Mouse (Mus musculus) embryonic facial prominence, embryonic 10.5 days (tissue): ENCODE results near the gene Zdhhc13. TPM values are rescaled to one million over a fixed set of nuclear protein-coding genes. Genes with fewer than 3 reads are reported as not detected.
A peak's percentile ranks its signal among the peaks of the same experiment; 100 is the strongest.

Experiments
- DNase-seq: peaks from one replicate; pipeline ENCODE4 v3.0.0-alpha.2; 2017; ENCODE audit warnings: low spot score
- H3K27ac ChIP-seq: fragments of 300-500 bp; sonication (generic); replicated peaks from 2 replicates; pipeline ENCODE4 v1.5.1; 2016; ENCODE audit warnings: mild to moderate bottlenecking
- H3K27me3 ChIP-seq: fragments of 300-500 bp; sonication (generic); replicated peaks from 2 replicates; pipeline ENCODE4 v1.6.1; 2016; ENCODE audit warnings: low read depth, mild to moderate bottlenecking; ENCODE audit not compliant: poor library complexity, severe bottlenecking
- H3K36me3 ChIP-seq: fragments of 300-500 bp; sonication (generic); replicated peaks from 2 replicates; pipeline ENCODE4 v1.6.1; 2016; ENCODE audit warnings: mild to moderate bottlenecking, moderate library complexity
- H3K4me1 ChIP-seq: fragments of 300-500 bp; sonication (generic); 2 replicates; pipeline ENCODE4 v1.6.1; 2016
- H3K4me3 ChIP-seq: fragments of 300-500 bp; sonication (generic); 2 replicates; pipeline ENCODE4 v1.5.1; 2016; ENCODE audit warnings: mild to moderate bottlenecking, moderate library complexity
- H3K9me3 ChIP-seq: fragments of 300-500 bp; sonication (generic); 2 replicates; pipeline ENCODE4 v1.6.1; 2016; ENCODE audit warnings: mild to moderate bottlenecking
- WGBS: fragments of 180-500 bp; shearing (Covaris S2); methylation state at CpG from one replicate; pipeline ENCODE4 v1.1.7; 2016; 5-methylcytosine and 5-hydroxymethylcytosine counted together
- polyA plus RNA-seq: library from polyadenylated mRNA; unstranded; fragments of >200 nt; fragmentation: Nextera tagmentation; extraction: Ambion mirVana; gene quantifications from 2 replicates; pipeline ENCODE4 v1.2.1, GENCODE M21; 2016

Zdhhc13 gene
- polyA plus RNA-seq, 1 experiment from 2014 or later, result 30.5 TPM

DNA sequence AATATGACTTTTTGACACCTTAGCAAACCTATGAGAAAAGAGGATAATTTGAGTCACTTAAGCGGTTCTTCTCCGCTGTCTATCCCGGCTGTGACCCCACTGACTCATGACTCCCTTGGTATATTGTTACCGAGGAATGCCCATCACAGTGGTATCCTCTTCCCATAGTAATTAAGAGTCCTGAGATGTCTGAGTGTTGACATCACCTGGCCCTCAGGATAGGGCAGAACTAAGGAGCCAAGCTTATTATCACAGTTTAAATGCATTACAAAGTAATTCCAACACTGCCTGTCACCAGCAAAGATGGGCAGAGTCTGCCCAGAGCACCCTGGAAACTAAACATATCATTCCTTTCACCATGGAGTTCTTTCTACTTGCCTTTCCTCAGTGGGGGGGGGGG lies 22.8 kb upstream of the Zdhhc13 start:
- H3K9me3 ChIP-seq, result no peaks in the 10 kb centered on the region
- no peaks in the 10 kb centered on the region for H3K27me3 ChIP-seq
- H3K36me3 ChIP-seq, result no peaks in the 10 kb centered on the region
- no peak overlapping the region for H3K27ac ChIP-seq
- 75% methylated on average over 4 of the region's 4 CpGs for WGBS
- H3K4me3 ChIP-seq, result no peak overlapping the region
- H3K4me1 ChIP-seq, result no peaks in the 10 kb centered on the region
- no peak for DNase-seq

DNA sequence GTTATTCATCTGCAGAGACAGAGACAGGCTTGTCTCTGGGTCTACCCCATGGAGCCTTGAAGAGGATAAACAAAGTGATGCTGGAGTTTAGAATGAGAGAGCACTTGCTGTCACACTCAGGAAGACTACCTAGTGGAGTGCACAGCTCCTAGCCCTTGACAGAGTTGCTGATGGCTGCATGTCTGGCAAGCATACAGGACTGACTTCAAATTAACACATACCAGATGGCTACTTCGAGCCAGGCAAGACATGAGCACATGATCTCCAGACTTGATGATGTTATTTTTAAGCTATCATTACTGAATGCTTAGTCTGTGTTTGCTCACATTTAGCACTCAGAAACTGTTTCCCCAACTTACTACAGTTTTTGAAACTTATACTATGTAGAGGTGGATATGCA lies 19.1 kb upstream of the Zdhhc13 start:
- H3K36me3 ChIP-seq, result no peaks in the 10 kb centered on the region

DNA sequence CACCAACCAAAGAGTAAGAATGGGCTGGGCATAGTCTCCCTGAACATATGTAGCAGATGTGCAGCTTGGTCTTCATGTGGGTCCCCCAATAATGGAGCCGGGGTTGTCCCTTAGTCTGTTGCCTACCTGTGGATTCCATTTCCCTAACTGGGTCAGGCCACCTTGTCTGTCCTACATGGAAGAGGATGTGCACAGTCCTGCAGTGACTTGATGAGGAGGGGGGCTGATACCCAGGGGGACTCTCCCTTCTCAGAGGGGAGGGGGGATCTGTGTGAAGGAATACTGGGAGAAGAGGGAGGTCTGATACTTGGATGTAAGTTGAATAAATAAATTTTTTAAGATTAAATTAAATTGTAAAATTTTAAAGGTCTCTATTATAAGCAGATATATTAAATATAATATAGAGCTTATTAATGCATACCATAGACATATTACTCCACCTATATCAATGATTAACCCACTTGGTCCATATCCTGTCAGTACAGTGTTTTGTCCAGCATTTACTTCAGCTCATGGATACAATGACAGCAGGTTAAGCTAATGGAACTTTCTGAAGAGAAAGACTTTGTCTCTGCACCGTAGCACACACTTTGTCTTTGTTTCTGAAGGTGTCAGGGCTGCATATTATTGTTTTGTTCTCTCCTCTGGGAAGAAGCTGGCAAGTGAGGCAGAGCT lies 16.6 kb upstream of the Zdhhc13 start:
- Histone ChIP-seq H3K36me3 (no peaks in the 10 kb centered on the region), H3K4me1 (no peaks in the 10 kb centered on the region), H3K9me3 (no peaks in the 10 kb centered on the region), H3K27ac (no peak overlapping the region), H3K4me3 (no peak overlapping the region), H3K27me3 (no peaks in the 10 kb centered on the region)
- WGBS, result 91% methylated on average over 2 of the region's 2 CpGs
- no peak for DNase-seq

More for the DNA sequence above, 19.1 kb upstream of the Zdhhc13 start:
- 64% methylated on average over 1 of the region's 1 CpGs for WGBS
- Histone ChIP-seq H3K27me3 (no peaks in the 10 kb centered on the region), H3K27ac (no peak overlapping the region), H3K9me3 (no peaks in the 10 kb centered on the region), H3K4me3 (no peak overlapping the region), H3K4me1 (no peaks in the 10 kb centered on the region)
- DNase-seq, result no peak

DNA sequence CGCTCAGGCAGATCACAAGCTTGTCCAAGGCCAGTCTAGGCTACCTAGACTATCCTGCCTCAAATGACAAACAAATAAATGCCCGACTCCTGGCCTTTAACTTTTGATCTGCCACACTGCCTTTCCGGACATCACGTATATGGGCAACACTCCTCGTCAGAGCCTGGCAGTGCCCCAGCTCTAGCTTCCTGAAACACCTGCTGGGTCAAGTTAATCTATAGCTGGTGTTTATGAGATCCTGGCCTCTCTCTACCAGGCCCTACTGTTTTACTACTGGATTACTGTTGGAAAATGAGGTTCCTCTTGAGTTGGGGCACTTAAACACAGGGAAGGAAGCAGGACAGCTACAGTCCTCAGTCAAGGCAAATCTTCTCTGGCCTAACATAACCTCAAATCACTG lies 15.5 kb upstream of the Zdhhc13 start:
- H3K9me3 ChIP-seq, result no peaks in the 10 kb centered on the region
- H3K4me3 ChIP-seq, result no peak overlapping the region
- no peaks in the 10 kb centered on the region for H3K4me1 ChIP-seq
- no peaks in the 10 kb centered on the region for H3K36me3 ChIP-seq
- no peaks in the 10 kb centered on the region for H3K27me3 ChIP-seq
- no peak overlapping the region for H3K27ac ChIP-seq
- DNase-seq, result no peak
- 89% methylated on average over 5 of the region's 5 CpGs for WGBS

DNA sequence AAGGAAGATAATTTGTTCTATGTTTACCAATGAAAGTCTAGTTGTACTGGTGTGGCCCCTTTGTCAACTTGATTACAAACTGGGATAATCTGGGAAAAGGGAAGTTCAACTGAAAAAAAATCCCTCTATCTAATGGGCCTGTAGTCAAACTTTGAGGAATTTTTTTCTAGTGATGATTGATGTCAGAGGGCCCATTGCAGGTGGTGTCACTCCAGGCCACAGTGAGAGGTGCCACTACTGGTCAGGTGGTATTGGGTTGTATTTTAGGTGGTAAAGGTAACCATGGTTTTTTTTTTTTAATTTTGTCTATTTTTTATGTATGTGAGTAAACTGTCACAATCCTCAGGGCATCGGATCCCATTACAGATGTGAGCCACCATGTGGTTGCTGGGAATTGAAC lies 14.2 kb upstream of the Zdhhc13 start:
- H3K4me1 ChIP-seq, result no peaks in the 10 kb centered on the region
- DNase-seq, result no peak
- WGBS, result 92% methylated on average over 1 of the region's 1 CpGs
- H3K36me3 ChIP-seq, result no peaks in the 10 kb centered on the region
- H3K4me3 ChIP-seq, result no peak overlapping the region
- no peak overlapping the region for H3K27ac ChIP-seq
- no peaks in the 10 kb centered on the region for H3K9me3 ChIP-seq
- no peaks in the 10 kb centered on the region for H3K27me3 ChIP-seq

DNA sequence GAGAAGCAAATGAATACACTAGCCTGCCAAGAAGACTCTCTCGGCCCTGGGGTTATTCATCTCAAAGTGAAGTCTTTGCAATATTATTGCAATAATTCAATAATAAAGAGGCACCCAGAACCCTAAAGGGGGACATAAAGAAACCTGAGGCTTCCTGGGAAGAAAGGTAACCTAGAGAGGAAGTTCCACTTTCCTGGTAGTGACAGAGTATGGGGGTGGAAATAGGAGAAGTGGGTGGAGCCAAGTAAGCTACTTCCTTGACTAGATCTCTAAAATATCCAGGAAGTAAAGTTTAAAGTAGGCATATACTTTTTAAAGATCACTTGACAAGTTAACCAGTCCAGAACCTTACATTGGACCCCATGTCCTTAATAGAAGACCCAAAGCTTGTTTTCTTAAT lies 13.4 kb upstream of the Zdhhc13 start:
- WGBS, result 82% methylated on average over 1 of the region's 1 CpGs
- H3K27me3 ChIP-seq, result no peaks in the 10 kb centered on the region
- no peaks in the 10 kb centered on the region for H3K36me3 ChIP-seq
- no peaks in the 10 kb centered on the region for H3K4me1 ChIP-seq
- no peak overlapping the region for H3K4me3 ChIP-seq
- no peak for DNase-seq
- no peaks in the 10 kb centered on the region for H3K9me3 ChIP-seq
- H3K27ac ChIP-seq, result no peak overlapping the region

DNA sequence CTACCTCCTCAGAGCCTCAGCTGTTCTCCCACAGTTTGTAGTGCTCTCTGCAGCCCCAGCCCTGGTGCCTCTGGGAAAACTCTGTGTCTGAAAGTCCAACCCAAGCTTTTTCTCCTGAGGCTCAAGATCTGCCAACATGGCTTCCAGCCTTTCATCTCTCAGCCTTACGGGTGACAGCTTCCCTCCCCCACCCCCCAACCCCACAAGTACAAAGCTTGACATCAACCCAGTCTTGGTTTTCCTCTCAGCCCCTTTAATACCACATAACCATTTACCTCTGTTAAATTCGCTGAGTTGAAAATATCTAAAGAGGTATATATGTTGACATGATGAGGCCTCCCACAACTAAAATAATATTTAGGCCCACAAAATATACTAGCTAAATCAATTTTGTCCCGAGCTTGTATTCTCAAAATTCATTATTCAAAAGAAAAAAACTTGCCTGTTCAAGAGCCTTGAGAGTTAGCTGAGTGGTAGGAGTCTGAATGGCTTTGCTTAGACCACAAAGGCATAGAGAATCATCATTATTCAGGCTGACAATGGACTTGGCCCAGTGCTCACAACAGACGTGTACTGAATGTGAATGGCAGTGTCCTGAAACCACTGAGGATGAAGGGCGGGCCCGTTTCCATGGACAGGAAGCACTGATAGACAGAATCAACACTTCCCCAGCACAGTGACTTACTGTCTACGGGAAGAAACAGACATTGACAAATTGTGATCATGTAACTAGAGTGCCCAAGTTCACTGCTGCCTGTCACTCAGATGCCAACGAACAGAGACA lies 10.9 kb upstream of the Zdhhc13 start:
- DNase-seq, result no peak
- H3K4me3 ChIP-seq, result no peak overlapping the region
- H3K4me1 ChIP-seq, result no peaks in the 10 kb centered on the region
- H3K9me3 ChIP-seq, result no peaks in the 10 kb centered on the region
- no peaks in the 10 kb centered on the region for H3K36me3 ChIP-seq
- WGBS, result 73% methylated on average over 8 of the region's 8 CpGs
- no peaks in the 10 kb centered on the region for H3K27me3 ChIP-seq
- no peak overlapping the region for H3K27ac ChIP-seq

DNA sequence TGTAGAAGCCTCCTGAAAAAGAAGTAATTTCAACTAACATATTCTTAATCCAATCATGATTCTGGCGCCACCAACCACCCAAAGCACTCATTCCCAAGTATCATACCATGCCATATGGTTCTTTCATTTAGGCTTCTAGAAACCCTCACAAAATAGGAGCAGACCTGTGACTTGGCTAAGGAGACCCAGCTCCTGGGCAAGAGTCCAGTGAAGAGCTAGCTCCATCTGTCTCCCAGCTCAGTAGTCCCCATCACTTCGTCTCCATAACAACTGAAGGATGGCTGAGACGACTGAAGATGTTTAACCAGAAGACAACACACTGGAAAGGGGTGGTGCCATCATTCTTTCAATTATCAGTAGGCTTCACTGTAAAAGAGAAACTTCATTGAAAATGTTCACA lies 9.7 kb upstream of the Zdhhc13 start:
- no peaks in the 10 kb centered on the region for H3K4me1 ChIP-seq
- DNase-seq, result no peak
- H3K36me3 ChIP-seq, result no peaks in the 10 kb centered on the region
- H3K4me3 ChIP-seq, result no peak overlapping the region
- H3K9me3 ChIP-seq, result no peaks in the 10 kb centered on the region
- H3K27me3 ChIP-seq, result no peaks in the 10 kb centered on the region
- WGBS, result 86% methylated on average over 3 of the region's 3 CpGs
- H3K27ac ChIP-seq, result no peak overlapping the region

DNA sequence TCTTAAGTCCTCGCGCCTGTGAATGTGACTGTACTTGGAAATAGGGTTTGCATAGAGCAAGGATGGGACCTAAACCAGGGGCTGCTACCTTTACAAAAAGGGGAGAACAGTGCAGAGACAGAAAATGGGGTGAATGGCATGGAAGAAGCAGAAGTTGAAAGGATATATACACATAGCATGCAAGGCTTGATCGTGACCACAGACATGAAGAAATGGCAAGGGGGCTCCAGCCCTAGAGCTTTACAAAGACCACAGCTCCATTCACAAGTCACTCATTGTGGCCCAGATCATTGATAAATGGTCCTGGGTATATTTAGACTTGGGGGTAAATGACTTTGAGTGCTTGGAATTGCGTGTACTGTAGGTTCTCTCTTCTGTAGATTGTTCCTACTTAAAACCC lies 6.4 kb upstream of the Zdhhc13 start:
- 85% methylated on average over 4 of the region's 4 CpGs for WGBS
- Histone ChIP-seq H3K27me3 (no peaks in the 10 kb centered on the region), H3K27ac (no peak overlapping the region), H3K4me1 (no peaks in the 10 kb centered on the region), H3K36me3 (no peaks in the 10 kb centered on the region), H3K9me3 (no peaks in the 10 kb centered on the region), H3K4me3 (no peak overlapping the region)
- DNase-seq, result no peak

DNA sequence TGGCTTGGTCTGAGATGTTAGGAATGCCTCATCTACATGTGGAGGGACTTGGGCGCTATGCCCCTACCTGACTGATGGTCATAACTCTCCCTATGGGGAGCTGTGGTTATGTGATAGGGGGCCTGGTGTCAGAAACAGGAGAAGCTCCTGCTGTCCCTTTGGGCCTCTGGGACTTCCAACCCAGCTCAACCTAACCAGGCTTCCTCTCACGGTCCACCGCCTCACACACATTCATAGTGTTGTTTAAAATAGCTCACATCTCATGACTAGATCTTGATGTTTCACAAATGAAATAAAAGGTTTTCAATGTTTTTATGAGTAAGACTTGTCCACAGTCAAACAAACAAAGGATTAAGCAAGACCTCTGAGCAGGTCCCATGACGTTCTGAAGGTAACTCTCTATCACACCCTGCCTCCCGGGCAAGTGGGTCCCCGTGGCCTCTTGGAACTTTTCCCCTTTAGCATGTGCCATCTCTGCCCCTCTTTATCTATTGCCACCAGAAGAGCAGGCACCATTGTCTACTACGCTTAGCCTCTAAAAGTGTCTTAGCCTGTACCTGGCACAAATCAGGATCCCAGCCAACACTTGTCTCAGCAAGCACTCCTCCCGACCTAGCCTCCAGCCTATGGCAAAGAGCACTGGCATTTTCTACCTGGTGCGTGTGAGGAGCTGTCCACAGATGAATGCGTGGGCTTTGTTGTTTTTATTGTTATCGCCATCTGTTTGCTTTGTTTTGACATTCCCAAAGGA lies 3.9 kb upstream of the Zdhhc13 start:
- WGBS, result 84% methylated on average over 11 of the region's 11 CpGs
- Histone ChIP-seq H3K4me1 (peaks cover 13% of the 10 kb centered on the region), H3K36me3 (no peaks in the 10 kb centered on the region), H3K27me3 (no peaks in the 10 kb centered on the region), H3K27ac (no peak overlapping the region), H3K4me3 (no peak overlapping the region), H3K9me3 (no peaks in the 10 kb centered on the region)
- DNase-seq, result no peak

DNA sequence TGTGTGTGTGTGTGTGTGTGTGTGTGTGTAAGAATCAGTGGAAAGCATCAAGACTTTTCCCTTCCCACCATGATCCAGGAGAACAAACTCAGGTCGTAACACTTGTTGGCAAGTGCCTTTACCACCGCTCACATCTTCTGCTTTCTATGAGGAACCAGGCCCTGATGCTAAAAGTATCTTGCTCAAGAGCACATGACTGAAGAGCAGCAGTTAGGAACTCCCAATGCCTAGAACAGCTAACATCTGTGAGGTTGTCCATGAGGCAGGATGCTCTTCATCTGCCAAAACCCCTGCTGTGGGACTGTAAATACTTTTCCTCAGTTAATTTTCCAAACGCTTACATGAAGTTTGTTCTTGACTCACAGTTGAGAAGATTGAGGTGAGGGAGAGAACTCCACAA lies 455 bp upstream of the Zdhhc13 start:
- peak overlapping the region; percentile 89 for H3K4me3 ChIP-seq
- no peaks in the 10 kb centered on the region for H3K9me3 ChIP-seq
- H3K4me1 ChIP-seq, result peaks cover 18% of the 10 kb centered on the region
- WGBS, result 60% methylated on average over 3 of the region's 3 CpGs
- no peak overlapping the region; the same call in 1 of the 2 replicates for H3K27ac ChIP-seq
- H3K27me3 ChIP-seq, result no peaks in the 10 kb centered on the region
- DNase-seq, result no peak
- H3K36me3 ChIP-seq, result no peaks in the 10 kb centered on the region

DNA sequence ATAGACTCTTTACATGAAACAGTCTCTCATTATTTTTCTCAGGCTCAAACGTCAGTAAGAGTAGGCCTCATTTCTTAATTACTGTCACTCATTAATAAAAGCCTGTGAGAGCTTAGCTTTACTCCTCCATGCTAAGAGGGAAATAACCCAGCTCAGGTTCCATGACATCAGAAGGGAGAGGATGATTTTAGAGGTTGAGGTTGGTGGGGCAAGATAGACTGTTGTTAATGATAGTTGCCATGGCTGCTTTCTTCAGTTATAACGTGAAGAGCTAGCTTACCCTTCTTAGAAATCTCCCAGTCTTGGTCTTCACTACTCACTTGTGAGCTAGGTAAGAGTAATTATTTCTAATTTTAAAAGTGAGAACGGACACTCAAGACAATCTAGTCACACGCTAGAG lies 1.3 kb downstream of the Zdhhc13 start:
- Histone ChIP-seq H3K27me3 (no peaks in the 10 kb centered on the region), H3K36me3 (0 out of 2 replicates have a peak, but pooled peaks cover 3% of the 10 kb centered on the region), H3K4me1 (peaks cover 18% of the 10 kb centered on the region), H3K4me3 (peak overlapping the region; percentile 89; the same call in 1 of the 2 replicates), H3K27ac (no peak overlapping the region), H3K9me3 (no peaks in the 10 kb centered on the region)
- WGBS, result 69% methylated on average over 4 of the region's 4 CpGs
- no peak for DNase-seq
